Comparison of ENCODE assay signal across 8 mouse cellular contexts in genomic region chr5:122391786-122392180, GRCm38 (mm10). TPM values are rescaled to one million over a fixed set of nuclear protein-coding genes. Genes with fewer than 3 reads are reported as not detected.
A peak's percentile ranks its signal among the peaks of the same experiment; 100 is the strongest.
DNase-seq lines count a peak whose midpoint lies in the region; ATAC-seq lines count a peak whose summit lies in the region.

Gene Arpc3 (plus strand): TSS chr5:122391878.

- WGBS in intestine, embryonic 14.5 days: under 1% methylated on average over 39 of the region's 39 CpGs

- H3K4me1 ChIP-seq in intestine, embryonic 14.5 days (replicated peaks; ENCODE audit: control insufficient read depth, insufficient read depth, low read length): peaks cover 5% of the 10 kb centered on the region

- DNase-seq in adrenal gland, adult 18-20 months (ENCODE audit: low spot score in 2 of 2): peak; percentile 89 to 95
- peak; percentile 94 for DNase-seq in embryo, embryonic 11 days
- peak; percentile 88 for DNase-seq in gastrocnemius, postnatal 25 days
- peak; percentile 93 for DNase-seq in intestine, embryonic 14.5 days (ENCODE audit: low spot score)
- peak; percentile 93 to 95 for DNase-seq in left cerebral cortex, postnatal 14 days (ENCODE audit: low spot score in 2 of 2)
- peak; percentile 94 for DNase-seq in mesoderm, embryonic 11.5 days (ENCODE audit: low read depth, low spot score)
- DNase-seq in right cerebral cortex, postnatal 36 days (ENCODE audit: low spot score in 2 of 2): peak; percentile 83 to 85
- peak; percentile 86 for DNase-seq in yolk sac, embryonic 10.5 days (ENCODE audit: low spot score)

- peak within 1 kb of the TSS; percentile 87 for H3K4me3 ChIP-seq in intestine, embryonic 14.5 days (ENCODE audit: low read depth, low read length)

- intact Hi-C loops in left cerebral cortex, postnatal 14 days (cut with DNase I): loop anchor here (5.0 kb wide), 1 partner anchor 129 kb away; the partner anchor contains the start of gene Tctn1

- peak within 1 kb of the TSS; percentile 88 for H3K9ac ChIP-seq in intestine, embryonic 14.5 days (ENCODE audit: low read length)

- H3K27ac ChIP-seq in intestine, embryonic 14.5 days (ENCODE audit: low read depth): peak within 1 kb of the TSS; percentile 34; the same call in 1 of the 2 replicates

- no peaks in the 10 kb centered on the region for H3K27me3 ChIP-seq in intestine, embryonic 14.5 days (replicated peaks; ENCODE audit: control insufficient read depth, insufficient read depth, low read length)

- H3K9me3 ChIP-seq in intestine, embryonic 14.5 days (ENCODE audit: control insufficient read depth, low read length): no peaks in the 10 kb centered on the region

- peak; percentile 92 for ATAC-seq in intestine, embryonic 14.5 days (replicated peaks; ENCODE audit: low FRiP score, low TSS enrichment, low read depth)

- peak within 1 kb of the TSS; percentile 82 for H3K4me2 ChIP-seq in intestine, embryonic 14.5 days (ENCODE audit: low read length)

- H3K36me3 ChIP-seq in intestine, embryonic 14.5 days (ENCODE audit: control insufficient read depth, insufficient read depth, low read length): 0 out of 2 replicates have a peak, but pooled peaks cover 3% of the 10 kb centered on the region

RNA-seq across cellular contexts. Expression of gene Arpc3, which starts in this region (rescaled TPM):
- total RNA-seq in adrenal gland, adult 18-20 months (2021): 100 to 1,000 TPM; 238 to 281 TPM
- total RNA-seq in gastrocnemius, postnatal 25 days (2021): 10 to 100 TPM; 46.8 to 54.9 TPM
- 39.3 and 44.0 TPM in 2 replicates for polyA plus RNA-seq in intestine, embryonic 14.5 days (2014; fragmentation: Nextera tagmentation; extraction: Ambion mirVana)
- 100 to 1,000 TPM; 250 to 273 TPM for total RNA-seq in left cerebral cortex, postnatal 14 days (2021)

Comparison
In these comparisons a context has a peak if more than half of its experiments do, and no peak if none do; other contexts are left out.
1. Peak in every context shown above with its lines: DNase-seq, ATAC-seq, H3K4me3 ChIP-seq and H3K27ac ChIP-seq.
2. RNA of gene Arpc3 (total RNA-seq): 238 to 281 TPM in adrenal gland, adult 18-20 months and 250 to 273 TPM in left cerebral cortex, postnatal 14 days; 46.8 to 54.9 TPM in gastrocnemius, postnatal 25 days; every median in the first group is over 4 times any median in the second.